Mouse (Mus musculus): ENCODE results near the gene Cbarp.
A peak's percentile ranks its signal among the peaks of the same experiment; 100 is the strongest.

DNA sequence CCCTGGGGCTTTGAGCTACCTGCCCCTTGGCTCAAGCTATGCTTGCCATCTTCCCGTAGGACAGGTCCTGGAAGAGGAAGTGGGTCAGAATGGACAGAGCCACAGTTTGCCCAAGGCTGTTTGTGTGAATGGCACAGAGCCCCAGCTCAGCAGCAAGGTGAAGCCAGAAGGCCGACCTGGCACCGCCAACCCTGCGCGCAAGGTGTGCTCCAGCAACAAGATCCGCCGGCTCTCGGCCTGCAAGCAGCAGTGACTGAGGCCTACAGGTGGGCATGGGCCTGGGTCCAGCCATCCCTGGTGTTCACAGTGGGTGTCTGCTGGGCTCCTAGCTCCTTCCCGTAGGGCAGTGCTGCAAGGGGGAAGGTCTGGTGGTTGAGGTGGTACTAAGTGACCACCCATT, 10.8 kb downstream of the Cbarp start:
- TF ChIP-seq CTCF (IDR thresholded peaks at IDR 0.05; ENCODE audit: extremely low read depth, insufficient read depth, low read length) (no peak), POLR2A (IDR thresholded peaks at IDR 0.05; ENCODE audit: extremely low read depth, insufficient read depth, low read length) (0 out of 2 replicates have a peak, but pooled peaks have one; percentile 27)
